In genomic region chr11:58126397-58127160, GRCm38 (mm10) we compare ENCODE assay signal across 8 mouse cellular contexts. TPM values are rescaled to one million over a fixed set of nuclear protein-coding genes. Genes with fewer than 3 reads are reported as not detected.
A peak's percentile ranks its signal among the peaks of the same experiment; 100 is the strongest.
DNase-seq lines count a peak whose midpoint lies in the region; ATAC-seq and TF ChIP-seq lines count a peak whose summit lies in the region.
"Had no signal": no experiment of that assay in that cellular context is flagged by ENCODE, and none has a peak within 500 bp of the region (broad histone marks: within the 10 kb centered on the region; RNA-seq: fewer than 3 reads in every experiment).

No protein-coding gene starts in this region.

- no peaks in the 10 kb centered on the region for H3K79me2 ChIP-seq in heart, adult 2 months (replicated peaks; ENCODE audit: control insufficient read depth, insufficient read depth, low read length)

- intact Hi-C loops in heart, adult 2 months (cut with DNase I), result no loop called here

- no peak for ATAC-seq in kidney, postnatal 0 days (replicated peaks; ENCODE audit: low FRiP score, low read depth)
- peak; percentile 56 for ATAC-seq in megakaryocyte-erythroid progenitor cell, adult 5-6 weeks (replicated peaks; ENCODE audit: low FRiP score, low TSS enrichment, poor library complexity, severe bottlenecking)

- peak; percentile 87 for DNase-seq in ovary, adult 18-20 months (ENCODE audit: low spot score)
- no peak for DNase-seq in ovary, postnatal 10 days (ENCODE audit: low spot score)
- peak; percentile 74 for DNase-seq in brain, embryonic 14.5 days (ENCODE audit: low read depth)
- peak; percentile 51 to 74 for DNase-seq in heart, adult 2 months
- peak; percentile 75 for DNase-seq in kidney, postnatal 0 days (ENCODE audit: low spot score)
- DNase-seq in thymus, postnatal 10 days (ENCODE audit: low spot score in 2 of 2), result no peak

- H3K9me3 ChIP-seq in kidney, postnatal 0 days (replicated peaks; ENCODE audit: low read length), result no peaks in the 10 kb centered on the region

- 0 out of 2 replicates have a peak, but pooled peaks have one; percentile 58 for TF ChIP-seq EP300 in heart, adult 2 months (IDR thresholded peaks at IDR 0.05; ENCODE audit: insufficient read depth, low read depth, low read length)

- H3K4me2 ChIP-seq in kidney, postnatal 0 days (ENCODE audit: low read length), result no peak overlapping the region

- no peak overlapping the region for H3K27ac ChIP-seq in heart, adult 2 months
- H3K27ac ChIP-seq in kidney, postnatal 0 days, result no peak overlapping the region

- H3K27me3 ChIP-seq in heart, adult 2 months (ENCODE audit: control insufficient read depth, insufficient read depth, low read length), result no peaks in the 10 kb centered on the region
- no peaks in the 10 kb centered on the region for H3K27me3 ChIP-seq in kidney, postnatal 0 days (ENCODE audit: insufficient read depth, low read length)

- H3K9ac ChIP-seq in heart, adult 2 months (ENCODE audit: low read depth, low read length), result no peak overlapping the region
- H3K9ac ChIP-seq in kidney, postnatal 0 days (ENCODE audit: low read depth, low read length), result no peak overlapping the region

- H3K4me3 ChIP-seq in heart, adult 2 months, result no peak overlapping the region
- H3K4me3 ChIP-seq in kidney, postnatal 0 days (replicated peaks; ENCODE audit: low read depth, low read length), result no peak overlapping the region

- 53% methylated on average over 7 of the region's 7 CpGs for WGBS in heart, adult 2 months
- 23% methylated on average over 7 of the region's 7 CpGs for WGBS in kidney, postnatal 0 days

- peaks cover 3% of the 10 kb centered on the region; the same call in 1 of the 2 replicates for H3K4me1 ChIP-seq in heart, adult 2 months (ENCODE audit: control insufficient read depth, insufficient read depth, low read length)
- no peaks in the 10 kb centered on the region for H3K4me1 ChIP-seq in kidney, postnatal 0 days (replicated peaks; ENCODE audit: insufficient read depth, low read length)

- H3K36me3 ChIP-seq in heart, adult 2 months (ENCODE audit: control insufficient read depth, insufficient read depth, low read length), result no peaks in the 10 kb centered on the region; the same call in 1 of the 2 replicates
- peaks cover 44% of the 10 kb centered on the region for H3K36me3 ChIP-seq in kidney, postnatal 0 days (ENCODE audit: insufficient read depth, low read length)

- no peak for TF ChIP-seq POLR2A in brain, embryonic 14.5 days (IDR thresholded peaks at IDR 0.05; ENCODE audit: borderline replicate concordance, extremely low read depth, insufficient read depth, insufficient read length, poor library complexity, severe bottlenecking)
- TF ChIP-seq POLR2A in heart, adult 2 months (IDR thresholded peaks at IDR 0.05; ENCODE audit: insufficient read depth, low read depth, low read length), result no peak

- TF ChIP-seq CTCF in brain, embryonic 14.5 days (IDR thresholded peaks at IDR 0.05; ENCODE audit: borderline replicate concordance, extremely low read depth, insufficient read depth, insufficient read length), result 0 out of 2 replicates have a peak, but pooled peaks have one; percentile 1
- TF ChIP-seq CTCF in heart, adult 2 months (IDR thresholded peaks at IDR 0.05), result peak; percentile 60
- peak; percentile 58 for TF ChIP-seq CTCF in kidney, postnatal 0 days (IDR thresholded peaks at IDR 0.05; ENCODE audit: low read depth)

RNA-seq across cellular contexts. Expression of gene Cnot8, which starts 22.6 kb away (rescaled TPM):
- 103 and 123 TPM in 2 replicates for polyA plus RNA-seq in brain, embryonic 14.5 days (2012; rRNA removed)
- total RNA-seq in heart, adult 2 months (2021), result 10 to 100 TPM; 35.5 to 36.4 TPM
- polyA plus RNA-seq in heart, adult 2 months (2012; rRNA removed), result 43.0 and 76.2 TPM in 2 replicates
- 69.9 and 74.8 TPM in 2 replicates for polyA plus RNA-seq in kidney, postnatal 0 days (2015; fragmentation: Nextera tagmentation; extraction: Ambion mirVana)
- 37.4 and 40.1 TPM in 2 replicates for total RNA-seq in megakaryocyte-erythroid progenitor cell, adult 5-6 weeks (2014; fragmentation: Nextera tagmentation)
- 65.7 and 85.1 TPM in 2 replicates for total RNA-seq in megakaryocyte-erythroid progenitor cell, adult 5-6 weeks (2017)

RNA-seq across cellular contexts. Expression of gene Gm12248, which starts 33.6 kb away (rescaled TPM):
- not detected in 2 replicates for polyA plus RNA-seq in brain, embryonic 14.5 days (2012; rRNA removed)
- not detected for total RNA-seq in heart, adult 2 months (2021)
- 0.44 TPM in 1 of 2 replicates, not detected in the other for polyA plus RNA-seq in heart, adult 2 months (2012; rRNA removed)
- not detected in 2 replicates for polyA plus RNA-seq in kidney, postnatal 0 days (2015; fragmentation: Nextera tagmentation; extraction: Ambion mirVana)
- total RNA-seq in megakaryocyte-erythroid progenitor cell, adult 5-6 weeks (2014; fragmentation: Nextera tagmentation), result not detected in 2 replicates
- total RNA-seq in megakaryocyte-erythroid progenitor cell, adult 5-6 weeks (2017), result not detected in 2 replicates
- total RNA-seq: left cerebral cortex, adult 8-10 months had no signal

RNA-seq across cellular contexts. Expression of gene Gemin5, which starts 41.8 kb away (rescaled TPM):
- polyA plus RNA-seq in brain, embryonic 14.5 days (2012; rRNA removed), result 12.2 and 15.6 TPM in 2 replicates
- 1 to 10 TPM; 9.1 to 9.3 TPM for total RNA-seq in heart, adult 2 months (2021)
- polyA plus RNA-seq in heart, adult 2 months (2012; rRNA removed), result 3.2 and 4.7 TPM in 2 replicates
- 10.8 and 11.6 TPM in 2 replicates for polyA plus RNA-seq in kidney, postnatal 0 days (2015; fragmentation: Nextera tagmentation; extraction: Ambion mirVana)
- 43.2 and 51.7 TPM in 2 replicates for total RNA-seq in megakaryocyte-erythroid progenitor cell, adult 5-6 weeks (2014; fragmentation: Nextera tagmentation)
- total RNA-seq in megakaryocyte-erythroid progenitor cell, adult 5-6 weeks (2017), result 43.4 and 57.0 TPM in 2 replicates

RNA-seq across cellular contexts. Expression of gene Mrpl22, which starts 44.9 kb away (rescaled TPM):
- 56.5 and 73.0 TPM in 2 replicates for polyA plus RNA-seq in brain, embryonic 14.5 days (2012; rRNA removed)
- total RNA-seq in heart, adult 2 months (2021), result 10 to 100 TPM; 50.7 to 53.9 TPM
- 48.4 and 48.6 TPM in 2 replicates for polyA plus RNA-seq in heart, adult 2 months (2012; rRNA removed)
- polyA plus RNA-seq in kidney, postnatal 0 days (2015; fragmentation: Nextera tagmentation; extraction: Ambion mirVana), result 139 and 146 TPM in 2 replicates
- 75.6 and 84.9 TPM in 2 replicates for total RNA-seq in megakaryocyte-erythroid progenitor cell, adult 5-6 weeks (2014; fragmentation: Nextera tagmentation)
- 49.6 and 76.6 TPM in 2 replicates for total RNA-seq in megakaryocyte-erythroid progenitor cell, adult 5-6 weeks (2017)

Comparison
In these comparisons a context has a peak if more than half of its experiments do, and no peak if none do; other contexts are left out.
1. DNase-seq: peak in ovary, adult 18-20 months (single experiment), brain, embryonic 14.5 days (single experiment), heart, adult 2 months (2 of 2) and kidney, postnatal 0 days (single experiment); none in ovary, postnatal 10 days (single experiment) and thymus, postnatal 10 days (0 of 2).
2. CTCF ChIP-seq: peak in every context shown above with its lines; median percentile 60 in heart, adult 2 months; 58 in kidney, postnatal 0 days; 1 in brain, embryonic 14.5 days.